Mouse (Mus musculus) lung, postnatal 36 days (tissue): Measurements from ENCODE around the gene Sh3bp1.

Experiments used
- DNase-seq: peaks from one replicate; pipeline ENCODE4 v3.0.0; 2022; ENCODE audit warnings: mixed read lengths

Gene Sh3bp1

DNA sequence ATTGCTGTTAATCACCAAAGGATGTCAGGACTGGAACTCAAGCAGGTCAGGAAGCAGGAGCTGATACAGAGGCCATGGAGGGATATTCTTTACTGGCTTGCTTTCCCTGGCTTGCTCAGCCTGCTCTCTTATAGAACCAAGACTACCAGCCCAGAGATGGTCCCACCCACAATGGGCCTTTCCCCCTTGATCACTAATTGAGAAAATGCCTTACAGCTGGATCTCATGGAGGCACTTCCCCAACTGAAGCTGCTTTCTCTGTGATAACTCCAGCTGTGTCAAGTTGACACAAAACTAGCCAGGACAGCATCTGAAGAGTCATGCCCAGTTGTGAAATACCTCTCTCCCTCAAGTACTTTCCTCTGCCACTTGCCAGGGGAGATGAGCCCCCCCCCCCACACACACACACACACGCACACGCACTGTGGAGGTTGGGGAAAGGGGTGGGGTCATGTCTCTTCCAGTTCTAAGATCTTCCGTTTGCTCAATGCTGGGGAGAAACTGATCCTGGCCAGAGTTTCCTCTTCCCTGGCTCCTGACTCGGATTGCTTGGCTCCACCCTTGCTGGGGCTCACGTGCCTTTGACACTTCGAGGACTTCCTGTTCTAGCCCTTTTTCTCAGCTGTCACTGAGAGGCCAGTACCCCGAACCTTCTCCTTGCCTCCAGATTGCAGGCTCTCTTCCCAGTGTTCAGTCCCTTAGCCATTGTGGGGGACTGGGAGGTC lies 20.6 kb upstream of the Sh3bp1 start:
- peak; percentile 77 for DNase-seq

DNA sequence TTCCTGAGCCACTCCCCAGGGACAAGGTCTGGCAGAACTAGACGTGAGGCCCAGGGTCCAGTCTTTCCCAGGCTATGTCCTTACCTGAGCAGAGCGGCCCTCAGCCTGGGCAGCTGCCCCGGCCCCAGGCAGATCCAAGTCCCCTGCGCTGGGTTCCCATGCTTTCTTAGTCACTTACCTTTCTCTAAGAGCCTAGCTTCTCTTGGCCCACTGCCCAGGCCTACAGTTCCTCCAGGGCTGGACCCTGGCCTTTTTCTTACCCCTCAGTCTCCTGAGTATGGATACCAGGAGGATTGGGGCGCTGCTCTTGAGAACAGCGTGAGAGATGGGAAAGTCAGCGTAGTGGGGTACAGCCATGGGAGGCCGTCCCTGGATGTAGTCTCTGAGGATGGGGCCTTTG lies 19.1 kb upstream of the Sh3bp1 start:
- DNase-seq: no peak

DNA sequence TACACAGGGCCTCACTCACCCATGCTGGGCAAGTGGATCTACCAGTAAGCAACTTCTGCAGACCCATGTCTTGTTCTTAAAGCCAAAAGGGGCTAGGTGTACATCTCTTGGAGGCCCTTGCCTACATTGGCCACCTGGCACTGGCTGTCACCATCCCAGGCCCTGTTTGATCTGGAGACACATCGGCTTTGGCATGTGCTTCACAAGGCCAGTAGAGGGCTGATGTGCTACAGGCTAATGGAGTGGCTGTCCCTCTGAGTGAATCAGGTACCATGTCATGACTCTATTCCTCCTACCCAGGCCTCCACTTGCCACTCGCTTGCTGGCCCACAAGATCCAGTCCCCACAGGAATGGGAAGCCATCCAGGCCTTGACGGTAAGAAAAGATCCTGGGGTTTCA lies 17.7 kb upstream of the Sh3bp1 start:
- no peak for DNase-seq

DNA sequence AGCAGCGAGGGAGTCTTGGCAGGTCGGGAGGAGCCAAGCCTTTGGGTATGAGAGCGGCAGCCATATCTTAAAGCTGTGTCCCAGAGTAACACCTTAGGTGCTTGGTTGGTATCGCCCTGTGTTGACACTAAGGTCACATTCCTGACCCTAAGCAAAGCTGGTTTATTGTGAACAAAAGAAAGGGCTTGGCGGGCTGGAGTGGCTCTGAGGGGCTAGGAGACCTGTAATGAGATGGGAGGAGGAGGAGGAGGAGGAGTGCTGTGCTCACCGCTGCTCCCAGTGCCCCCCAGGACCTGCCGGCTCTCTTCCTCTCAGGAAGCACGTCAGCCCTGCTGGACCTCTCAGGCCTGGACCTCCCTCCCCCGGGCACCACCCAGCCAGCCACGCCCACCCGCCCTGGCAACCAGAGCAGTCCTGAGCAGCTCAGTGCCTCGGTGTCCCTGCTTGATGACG lies 10.1 kb upstream of the Sh3bp1 start:
- peak; percentile 61 for DNase-seq

DNA sequence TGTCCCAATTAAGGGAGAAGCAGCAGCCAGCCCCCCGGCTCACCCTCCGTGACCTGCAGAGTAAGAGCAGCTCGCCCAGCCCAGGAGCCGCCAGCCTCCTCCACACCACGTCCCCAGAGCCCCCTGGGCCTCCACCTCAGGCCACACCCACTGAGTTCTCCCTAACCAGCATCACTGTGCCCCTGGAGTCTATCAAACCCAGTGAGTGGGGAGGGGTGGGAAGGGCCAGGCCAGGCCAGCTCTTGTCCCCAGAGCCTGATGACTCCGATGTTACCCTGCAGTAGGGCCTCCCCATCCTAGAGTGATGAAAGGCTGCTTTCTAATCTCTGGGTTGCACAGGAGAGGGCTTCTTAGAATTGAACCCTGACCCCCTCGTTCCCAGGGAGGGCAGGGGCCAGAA lies 7.1 kb upstream of the Sh3bp1 start:
- DNase-seq: no peak

DNA sequence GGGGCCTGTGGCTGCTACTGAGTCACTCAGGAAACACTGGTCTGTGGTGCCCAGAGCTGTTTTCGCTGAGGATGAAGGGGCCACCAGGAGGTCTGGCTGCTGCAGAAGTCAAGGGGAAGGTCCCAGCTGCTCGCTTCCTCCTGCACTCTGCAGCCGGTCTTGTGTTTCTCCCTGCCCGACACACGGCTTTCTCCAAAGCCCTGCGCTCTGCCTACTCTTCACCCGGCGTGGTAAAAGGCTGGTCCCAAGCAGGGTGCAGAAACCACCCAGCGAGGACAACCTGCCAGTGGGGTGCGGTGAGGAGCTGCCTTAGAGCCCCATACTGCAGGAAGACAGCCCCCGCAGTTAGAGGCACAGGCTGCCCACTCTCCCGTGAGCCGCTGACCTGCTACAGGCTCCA lies 4.8 kb upstream of the Sh3bp1 start:
- no peak for DNase-seq

DNA sequence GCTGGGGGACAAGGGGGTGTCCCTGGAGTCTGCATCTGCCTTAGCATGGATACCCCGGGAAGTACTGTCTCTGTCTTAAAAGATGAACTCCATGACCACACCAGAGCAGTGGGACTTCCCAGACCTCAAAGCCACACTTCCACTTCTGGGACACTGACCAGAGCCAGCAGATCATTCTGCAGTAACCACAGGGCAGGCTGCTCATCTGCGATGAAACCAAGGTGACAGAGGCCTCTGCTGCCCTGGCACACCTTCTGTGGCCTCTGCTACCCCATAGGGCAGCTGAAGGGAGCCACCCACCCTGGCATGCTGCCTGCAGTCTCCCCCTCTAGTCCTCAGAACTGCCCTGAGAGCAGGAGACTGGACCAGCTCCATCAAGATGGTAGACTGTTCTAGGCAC lies 3.8 kb upstream of the Sh3bp1 start:
- DNase-seq: no peak

GRCm38 (mm10) chr15:78896149-78896548 lies 3.4 kb upstream of the Sh3bp1 start:
- DNase-seq: peak; percentile 74

- DNase-seq: no peak
Measured at GRCm38 (mm10) chr15:78897488-78897887, 2.1 kb upstream of the Sh3bp1 start.

- DNase-seq: no peak
Measured at GRCm38 (mm10) chr15:78898507-78899001, 1.0 kb upstream of the Sh3bp1 start.

DNA sequence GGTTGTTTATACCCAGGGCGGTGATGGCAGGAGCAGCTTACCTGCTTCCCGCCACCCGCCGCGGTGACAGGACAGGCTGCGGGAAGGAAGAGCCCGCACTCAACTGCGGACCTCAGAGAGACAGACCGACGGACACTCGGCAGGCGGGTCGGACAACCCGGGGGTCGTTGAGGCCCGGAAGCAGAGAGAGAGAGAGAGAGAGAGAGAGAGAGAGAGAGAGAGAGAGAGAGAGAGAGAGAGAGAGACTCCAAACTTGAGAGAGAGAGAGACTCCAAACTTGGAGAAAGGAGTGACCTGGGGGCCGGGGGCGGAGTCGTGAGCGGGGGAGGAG lies 194 bp upstream of the Sh3bp1 start, which contains the start of gene Gm49510:
Gm49510 (plus strand) TSS at position 259 of the 331 bp plus-strand sequence.
- no peak for DNase-seq

- DNase-seq: no peak
Measured at GRCm38 (mm10) chr15:78900585-78901421, 1.2 kb downstream of the Sh3bp1 start.

GRCm38 (mm10) chr15:78901422-78901789 lies 1.8 kb downstream of the Sh3bp1 start:
- DNase-seq: no peak

DNA sequence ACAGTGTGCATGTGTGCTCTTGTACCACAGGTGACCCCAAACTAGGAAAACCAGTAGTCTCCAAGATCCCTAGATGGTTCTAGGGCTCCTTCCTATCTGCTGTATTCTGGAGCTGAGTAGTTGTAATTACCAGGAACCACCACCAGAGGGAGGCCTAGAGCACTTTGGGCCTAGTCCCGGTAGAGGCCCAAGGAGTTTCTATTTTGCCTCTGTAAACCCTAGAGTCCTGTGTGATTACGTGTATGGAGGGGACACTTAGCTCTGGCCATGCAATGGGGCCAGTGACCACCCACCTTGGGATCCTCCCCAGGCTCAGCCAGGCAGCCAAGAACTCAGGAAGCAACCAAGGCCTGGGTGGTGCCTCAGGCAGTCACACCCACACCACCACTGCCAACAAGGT lies 3.7 kb downstream of the Sh3bp1 start:
- peak; percentile 91 for DNase-seq

- no peak for DNase-seq
Measured at GRCm38 (mm10) chr15:78908399-78908798, 8.8 kb downstream of the Sh3bp1 start.

- DNase-seq: no peak
Measured at GRCm38 (mm10) chr15:78908982-78909381, 9.4 kb downstream of the Sh3bp1 start.

- DNase-seq: peak; percentile 65
Measured at GRCm38 (mm10) chr15:78912040-78912439, 12.5 kb downstream of the Sh3bp1 start.

DNA sequence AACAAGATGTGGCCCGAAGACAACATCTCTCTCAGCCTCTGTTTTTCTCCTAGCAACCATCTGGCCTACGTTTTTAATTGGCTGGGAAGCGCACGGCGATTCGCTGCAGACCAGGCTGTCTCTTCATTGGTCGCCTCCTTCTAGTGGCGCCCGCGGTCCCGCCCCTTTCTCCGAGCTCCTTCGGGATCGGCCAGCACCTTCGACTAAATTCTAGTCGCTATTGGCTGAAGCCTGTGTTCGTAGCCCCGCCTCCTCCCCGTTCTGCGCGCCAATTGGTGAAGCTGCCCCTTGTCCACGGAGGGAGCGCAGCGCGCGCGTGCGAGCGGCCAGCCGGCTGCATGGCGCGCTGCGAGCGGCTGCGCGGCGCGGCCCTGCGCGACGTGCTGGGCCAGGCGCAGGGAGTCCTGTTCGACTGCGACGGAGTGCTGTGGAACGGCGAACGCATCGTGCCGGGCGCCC lies 14.1 kb downstream of the Sh3bp1 start, which contains the start of gene Pdxp:
Pdxp (plus strand) TSS at position 288 of the 459 bp plus-strand sequence.
- peak; percentile 95 for DNase-seq

GRCm38 (mm10) chr15:78914091-78914822 lies 14.7 kb downstream of the Sh3bp1 start:
- DNase-seq: no peak

GRCm38 (mm10) chr15:78914823-78915659 lies 15.5 kb downstream of the Sh3bp1 start:
- DNase-seq: no peak

DNA sequence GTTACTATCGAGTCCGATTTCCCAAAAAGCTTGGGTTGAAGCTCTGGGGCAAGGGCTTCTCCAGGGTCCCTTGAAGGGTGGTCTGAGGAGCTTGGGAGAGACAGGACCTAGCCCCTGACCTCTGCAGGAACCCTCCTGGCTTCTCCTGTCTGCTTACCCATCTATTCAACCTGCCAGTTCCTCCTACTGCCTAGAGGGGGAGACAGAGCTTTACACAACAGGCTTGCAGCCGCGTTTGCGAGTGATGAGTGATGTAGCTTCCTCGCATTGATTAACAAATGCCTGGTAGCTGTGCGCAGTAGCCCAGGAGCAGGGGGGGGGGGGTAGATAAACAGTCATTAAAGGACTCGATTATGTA lies 16.1 kb downstream of the Sh3bp1 start:
- peak; percentile 86 for DNase-seq
